Mouse (Mus musculus): ENCODE measurements around the gene Flna. TPM values are rescaled to one million over a fixed set of nuclear protein-coding genes. Genes with fewer than 3 reads are reported as not detected.

The Flna gene
- total and polyA plus RNA-seq, 2 experiments from 2014 or later, result 67.4 to 672 TPM

GRCm38 (mm10) chrX:74245687-74246086 lies 3.9 kb downstream of the Flna start:
- ATAC-seq (ENCODE audit: insufficient read depth, low read depth), result peak; percentile 66
- peaks cover 23% of the 10 kb centered on the region for H3K36me3 ChIP-seq (replicated peaks; ENCODE audit: control insufficient read depth, insufficient read depth, low read length)
- peak overlapping the region; percentile 57 for H3K4me3 ChIP-seq (ENCODE audit: low read depth, low read length)
- 29% methylated on average over 21 of the region's 21 CpGs for WGBS
- H3K27me3 ChIP-seq (ENCODE audit: control insufficient read depth, insufficient read depth, low read length), result no peaks in the 10 kb centered on the region
- TF ChIP-seq CTCF (IDR thresholded peaks at IDR 0.05; ENCODE audit: low read depth), result no peak
- no peak for TF ChIP-seq EP300 (IDR thresholded peaks at IDR 0.05; ENCODE audit: low read depth)
- peak; percentile 66 for DNase-seq (ENCODE audit: low spot score)
- 0 out of 2 replicates have a peak, but pooled peaks cover 7% of the 10 kb centered on the region for H3K4me1 ChIP-seq (ENCODE audit: control insufficient read depth, insufficient read depth)
- peak overlapping the region; percentile 67 for H3K4me2 ChIP-seq (ENCODE audit: low read depth, low read length)
- H3K9ac ChIP-seq (replicated peaks; ENCODE audit: low read depth, low read length), result peak overlapping the region; percentile 84
- H3K9me3 ChIP-seq (replicated peaks; ENCODE audit: control insufficient read depth, low read length), result no peaks in the 10 kb centered on the region
- H3K27ac ChIP-seq (ENCODE audit: low read depth), result peak overlapping the region; percentile 96

DNA sequence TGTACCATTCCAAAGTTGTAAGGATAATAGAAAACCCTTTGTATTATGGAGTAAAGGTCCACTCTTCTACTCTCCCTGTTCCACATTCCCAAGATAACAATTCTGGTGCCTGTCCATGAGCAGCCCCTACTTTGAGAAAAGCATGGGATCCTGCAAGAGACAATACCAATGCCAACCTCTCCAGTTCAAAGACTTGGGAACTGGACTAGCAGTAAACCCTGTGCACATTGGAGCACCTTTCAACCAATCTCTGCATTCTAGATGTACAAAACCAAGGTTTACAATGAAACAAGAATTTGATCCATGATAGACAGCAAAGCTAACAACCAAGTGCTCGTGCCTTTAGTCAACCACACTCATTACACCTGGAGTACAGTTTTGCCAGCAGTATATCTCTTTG lies 4.5 kb downstream of the Flna start:
- 23% methylated on average over 1 of the region's 1 CpGs for WGBS
- no peaks in the 10 kb centered on the region for H3K27me3 ChIP-seq (ENCODE audit: control insufficient read depth, insufficient read depth, low read length)
- peaks cover 28% of the 10 kb centered on the region for H3K36me3 ChIP-seq (replicated peaks; ENCODE audit: control insufficient read depth, insufficient read depth, low read length)
- DNase-seq (ENCODE audit: low spot score) (no peak), ATAC-seq (ENCODE audit: insufficient read depth, low read depth) (no peak)
- H3K9me3 ChIP-seq (replicated peaks; ENCODE audit: control insufficient read depth, low read length), result no peaks in the 10 kb centered on the region
- H3K27ac ChIP-seq (ENCODE audit: low read depth), result peak overlapping the region; percentile 96
- H3K4me2 ChIP-seq (ENCODE audit: low read depth, low read length), result peak overlapping the region; percentile 67
- H3K4me3 ChIP-seq (ENCODE audit: low read depth, low read length), result peak overlapping the region; percentile 57
- H3K4me1 ChIP-seq (ENCODE audit: control insufficient read depth, insufficient read depth), result 0 out of 2 replicates have a peak, but pooled peaks cover 7% of the 10 kb centered on the region
- no peak for TF ChIP-seq CTCF (IDR thresholded peaks at IDR 0.05; ENCODE audit: low read depth)
- no peak for TF ChIP-seq EP300 (IDR thresholded peaks at IDR 0.05; ENCODE audit: low read depth)
- peak overlapping the region; percentile 84 for H3K9ac ChIP-seq (replicated peaks; ENCODE audit: low read depth, low read length)

GRCm38 (mm10) chrX:74244614-74245083 lies 5.0 kb downstream of the Flna start:
- Histone ChIP-seq H3K27ac (ENCODE audit: low read depth) (peak overlapping the region; percentile 96), H3K9me3 (replicated peaks; ENCODE audit: control insufficient read depth, low read length) (no peaks in the 10 kb centered on the region), H3K4me1 (ENCODE audit: control insufficient read depth, insufficient read depth) (0 out of 2 replicates have a peak, but pooled peaks cover 7% of the 10 kb centered on the region), H3K4me2 (ENCODE audit: low read depth, low read length) (peak overlapping the region; percentile 67), H3K36me3 (replicated peaks; ENCODE audit: control insufficient read depth, insufficient read depth, low read length) (peaks cover 33% of the 10 kb centered on the region), H3K27me3 (ENCODE audit: control insufficient read depth, insufficient read depth, low read length) (no peaks in the 10 kb centered on the region), H3K4me3 (ENCODE audit: low read depth, low read length) (peak overlapping the region; percentile 57), H3K9ac (replicated peaks; ENCODE audit: low read depth, low read length) (peak overlapping the region; percentile 84; the same call in 1 of the 2 replicates)
- TF ChIP-seq EP300 (IDR thresholded peaks at IDR 0.05; ENCODE audit: low read depth), result 0 out of 2 replicates have a peak, but pooled peaks have one; percentile 51
- no peak for TF ChIP-seq CTCF (IDR thresholded peaks at IDR 0.05; ENCODE audit: low read depth)
- WGBS, result 14% methylated on average over 3 of the region's 3 CpGs
- peak; percentile 79 for DNase-seq (ENCODE audit: low spot score)
- ATAC-seq (ENCODE audit: insufficient read depth, low read depth), result peak; percentile 54

DNA sequence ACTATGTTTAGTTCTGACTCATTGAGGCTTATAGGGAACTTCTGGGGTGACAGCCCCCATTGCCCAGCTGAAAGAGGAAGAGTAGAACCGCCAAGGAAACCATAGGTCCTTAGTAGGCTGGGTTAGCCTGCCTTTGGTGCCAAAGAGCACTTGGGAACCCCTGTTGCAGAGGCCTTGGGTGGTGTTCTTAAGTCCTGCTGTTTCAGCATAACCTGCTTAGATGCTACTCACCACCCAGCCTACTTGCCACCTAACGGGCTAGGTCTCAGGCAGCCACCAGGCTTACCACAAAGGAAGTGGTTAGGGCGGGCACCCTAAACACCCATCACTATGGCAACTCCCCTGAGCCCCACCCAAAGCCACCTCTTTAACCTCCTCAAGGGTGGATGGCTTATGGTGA lies 5.8 kb downstream of the Flna start:
- peak overlapping the region; percentile 57 for H3K4me3 ChIP-seq (ENCODE audit: low read depth, low read length)
- H3K27me3 ChIP-seq (ENCODE audit: control insufficient read depth, insufficient read depth, low read length), result no peaks in the 10 kb centered on the region
- ATAC-seq (ENCODE audit: insufficient read depth, low read depth) (no peak), DNase-seq (ENCODE audit: low spot score) (no peak)
- H3K36me3 ChIP-seq (replicated peaks; ENCODE audit: control insufficient read depth, insufficient read depth, low read length), result peaks cover 41% of the 10 kb centered on the region
- TF ChIP-seq EP300 (IDR thresholded peaks at IDR 0.05; ENCODE audit: low read depth) (no peak), CTCF (IDR thresholded peaks at IDR 0.05; ENCODE audit: low read depth) (no peak)
- H3K4me1 ChIP-seq (ENCODE audit: control insufficient read depth, insufficient read depth), result 0 out of 2 replicates have a peak, but pooled peaks cover 7% of the 10 kb centered on the region
- H3K9ac ChIP-seq (replicated peaks; ENCODE audit: low read depth, low read length), result peak overlapping the region; percentile 33; the same call in 1 of the 2 replicates
- no peaks in the 10 kb centered on the region for H3K9me3 ChIP-seq (replicated peaks; ENCODE audit: control insufficient read depth, low read length)
- H3K4me2 ChIP-seq (ENCODE audit: low read depth, low read length), result peak overlapping the region; percentile 67
- 49% methylated on average over 3 of the region's 3 CpGs for WGBS
- peak overlapping the region; percentile 96 for H3K27ac ChIP-seq (ENCODE audit: low read depth)

DNA sequence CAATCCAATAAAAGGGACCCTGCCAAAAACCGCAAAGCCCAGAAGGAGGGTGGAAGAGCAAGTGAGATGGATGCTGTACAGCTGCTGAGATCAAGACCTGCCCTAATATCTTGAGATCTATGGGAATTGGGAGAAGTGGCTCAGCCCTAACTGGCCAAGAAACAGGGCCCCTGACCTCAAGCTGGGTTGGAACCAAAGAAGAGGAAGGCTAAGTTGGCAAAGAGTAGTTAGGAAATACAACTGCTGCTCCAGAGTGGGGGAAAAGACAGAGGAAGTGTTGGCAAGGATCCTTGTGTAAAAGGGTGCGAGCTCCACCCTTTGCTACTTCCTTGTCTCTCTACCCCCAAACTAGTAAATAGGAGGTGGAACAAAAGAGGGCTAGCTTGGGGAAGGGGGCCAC lies 6.2 kb downstream of the Flna start:
- Histone ChIP-seq H3K27me3 (ENCODE audit: control insufficient read depth, insufficient read depth, low read length) (no peaks in the 10 kb centered on the region), H3K4me3 (ENCODE audit: low read depth, low read length) (peak overlapping the region; percentile 57), H3K9ac (replicated peaks; ENCODE audit: low read depth, low read length) (no peak overlapping the region), H3K27ac (ENCODE audit: low read depth) (peak overlapping the region; percentile 96), H3K4me1 (ENCODE audit: control insufficient read depth, insufficient read depth) (0 out of 2 replicates have a peak, but pooled peaks cover 7% of the 10 kb centered on the region), H3K9me3 (replicated peaks; ENCODE audit: control insufficient read depth, low read length) (no peaks in the 10 kb centered on the region), H3K4me2 (ENCODE audit: low read depth, low read length) (peak overlapping the region; percentile 67), H3K36me3 (replicated peaks; ENCODE audit: control insufficient read depth, insufficient read depth, low read length) (peaks cover 46% of the 10 kb centered on the region)
- TF ChIP-seq EP300 (IDR thresholded peaks at IDR 0.05; ENCODE audit: low read depth) (no peak), CTCF (IDR thresholded peaks at IDR 0.05; ENCODE audit: low read depth) (no peak)
- ATAC-seq (ENCODE audit: insufficient read depth, low read depth), result no peak
- no peak for DNase-seq (ENCODE audit: low spot score)
- WGBS, result 57% methylated on average over 2 of the region's 2 CpGs

GRCm38 (mm10) chrX:74240332-74240731 lies 9.3 kb downstream of the Flna start:
- DNase-seq (ENCODE audit: low spot score) (no peak), ATAC-seq (ENCODE audit: insufficient read depth, low read depth) (no peak)
- H3K4me1 ChIP-seq (ENCODE audit: control insufficient read depth, insufficient read depth), result 0 out of 2 replicates have a peak, but pooled peaks cover 7% of the 10 kb centered on the region
- H3K4me2 ChIP-seq (ENCODE audit: low read depth, low read length), result no peak overlapping the region
- no peak overlapping the region for H3K4me3 ChIP-seq (ENCODE audit: low read depth, low read length)
- H3K27me3 ChIP-seq (ENCODE audit: control insufficient read depth, insufficient read depth, low read length), result no peaks in the 10 kb centered on the region
- H3K9ac ChIP-seq (replicated peaks; ENCODE audit: low read depth, low read length), result no peak overlapping the region
- H3K27ac ChIP-seq (ENCODE audit: low read depth), result no peak overlapping the region
- 81% methylated on average over 4 of the region's 4 CpGs for WGBS
- H3K9me3 ChIP-seq (replicated peaks; ENCODE audit: control insufficient read depth, low read length), result no peaks in the 10 kb centered on the region
- H3K36me3 ChIP-seq (replicated peaks; ENCODE audit: control insufficient read depth, insufficient read depth, low read length), result peaks cover 71% of the 10 kb centered on the region
- TF ChIP-seq CTCF (IDR thresholded peaks at IDR 0.05; ENCODE audit: low read depth) (no peak), EP300 (IDR thresholded peaks at IDR 0.05; ENCODE audit: low read depth) (no peak)

Data from heart, postnatal 0 days (tissue).